Mouse (Mus musculus): Measurements from ENCODE around the gene Gsg1l. TPM values are rescaled to one million over a fixed set of nuclear protein-coding genes. Genes with fewer than 3 reads are reported as not detected.

Gsg1l gene
- polyA plus RNA-seq, 3 experiments from 2014 or later = not detected

DNA sequence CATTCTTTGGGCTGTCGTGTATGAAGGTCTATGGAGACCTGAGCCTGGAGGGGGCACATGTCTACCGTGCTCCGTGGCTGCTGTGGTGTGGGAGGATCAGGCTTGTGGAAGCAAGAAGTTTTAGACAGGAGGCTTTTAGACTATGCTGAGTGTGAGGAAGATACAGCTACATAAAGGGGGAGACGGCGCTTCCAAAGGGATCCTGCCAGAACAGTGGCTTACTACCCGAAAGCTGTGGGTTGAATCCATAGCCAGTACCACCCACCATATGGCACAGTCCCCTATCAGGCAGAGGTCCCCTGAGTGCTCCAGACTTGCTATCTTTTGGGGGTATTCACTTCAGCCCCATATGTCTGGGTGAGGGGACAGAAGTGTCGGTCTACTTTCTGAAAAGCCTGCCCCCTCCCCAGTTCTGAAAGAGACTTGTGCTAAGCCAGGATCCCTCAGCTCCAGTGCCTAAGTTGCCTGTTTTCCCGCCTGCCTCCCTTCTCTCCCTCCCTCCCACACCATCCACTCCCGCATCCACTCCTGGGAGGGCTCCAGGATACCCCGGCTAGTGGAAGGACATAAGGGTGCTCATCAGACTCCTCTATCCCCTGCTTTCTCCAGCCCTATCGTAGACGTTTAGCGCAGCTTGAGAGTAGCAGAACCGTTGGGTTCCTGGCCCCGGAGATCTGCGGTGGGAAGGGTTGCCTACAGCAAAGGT, 1.1 kb downstream of the Gsg1l start:
- ATAC-seq = no peak

DNA sequence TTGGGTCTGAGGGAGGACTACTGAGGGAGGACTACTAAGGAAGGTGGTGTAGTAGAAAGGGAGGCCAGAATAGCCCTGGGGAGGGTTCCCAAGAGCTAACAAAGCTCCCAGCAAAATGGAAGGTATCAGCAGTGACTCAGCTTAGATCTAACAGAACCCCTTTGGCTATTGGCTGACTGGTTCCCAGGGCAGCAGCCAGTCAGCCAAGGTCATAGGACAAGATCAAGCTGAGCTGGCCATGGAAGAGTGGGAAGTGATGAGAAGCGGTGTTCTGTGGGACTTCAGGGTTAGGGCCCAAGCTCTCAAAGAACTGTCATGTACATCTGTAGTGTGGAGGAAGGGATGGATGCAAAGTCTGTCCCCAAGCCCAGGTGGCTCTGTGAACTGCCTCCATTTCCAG, 5.3 kb downstream of the Gsg1l start:
- no peak for ATAC-seq

DNA sequence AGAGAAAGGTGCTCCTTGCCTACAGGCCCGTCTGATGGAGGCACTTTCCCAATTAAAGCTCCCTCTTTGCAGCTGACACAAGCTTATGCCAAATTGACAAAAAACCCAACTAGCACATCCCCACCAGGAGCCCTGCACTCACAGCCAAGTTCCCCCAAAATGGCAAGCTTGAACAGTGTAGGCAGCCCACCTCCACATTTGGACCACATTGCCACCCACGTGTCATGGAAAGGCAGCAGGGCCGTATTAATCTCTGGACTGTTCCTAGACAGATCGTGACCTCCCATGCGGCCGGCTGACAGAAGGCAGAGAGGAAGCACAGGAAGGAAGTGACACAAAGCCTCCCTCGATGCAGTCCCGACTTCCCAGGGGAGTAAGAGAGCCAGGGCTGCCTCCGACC, 7.2 kb downstream of the Gsg1l start:
- no peak for ATAC-seq

DNA sequence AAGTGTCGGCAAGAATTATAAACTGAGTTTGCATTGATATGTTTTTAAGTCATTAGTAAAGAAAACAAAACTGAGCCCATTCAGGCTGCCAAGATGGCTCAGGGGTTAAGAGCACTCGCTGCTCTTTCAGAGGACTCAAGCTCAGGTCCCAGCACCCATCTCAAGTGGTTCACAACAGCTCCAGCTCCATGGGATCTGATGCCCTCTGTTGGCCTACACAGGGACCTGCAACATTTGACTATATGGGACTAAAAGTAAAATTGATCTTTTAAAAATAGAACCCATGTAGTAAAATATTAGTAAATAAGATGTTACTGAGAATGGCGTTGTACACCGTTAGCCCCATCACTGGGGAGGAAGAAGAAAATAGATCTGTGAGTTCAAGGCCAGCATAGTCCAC, 11.9 kb downstream of the Gsg1l start:
- no peak for ATAC-seq

DNA sequence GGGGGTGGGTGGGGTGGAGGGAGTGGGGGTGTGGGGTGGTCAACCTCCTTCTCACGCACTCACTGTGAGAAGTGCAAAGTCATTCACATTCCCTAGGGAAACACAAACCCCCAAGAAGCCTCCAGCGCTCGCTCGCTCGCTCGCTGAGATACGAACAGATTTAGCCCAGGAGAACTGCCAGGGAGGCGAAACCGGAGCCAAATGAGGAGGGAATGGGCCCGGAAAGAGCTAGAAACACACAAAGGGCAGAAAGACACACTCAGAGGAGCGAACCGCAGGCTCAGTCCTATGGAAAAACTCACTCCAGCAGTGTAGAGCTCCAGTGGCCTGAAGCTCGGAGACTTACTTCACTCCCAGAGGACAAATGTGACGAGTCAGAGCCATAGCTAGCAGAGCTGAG, 15.4 kb downstream of the Gsg1l start:
- no peak for ATAC-seq

DNA sequence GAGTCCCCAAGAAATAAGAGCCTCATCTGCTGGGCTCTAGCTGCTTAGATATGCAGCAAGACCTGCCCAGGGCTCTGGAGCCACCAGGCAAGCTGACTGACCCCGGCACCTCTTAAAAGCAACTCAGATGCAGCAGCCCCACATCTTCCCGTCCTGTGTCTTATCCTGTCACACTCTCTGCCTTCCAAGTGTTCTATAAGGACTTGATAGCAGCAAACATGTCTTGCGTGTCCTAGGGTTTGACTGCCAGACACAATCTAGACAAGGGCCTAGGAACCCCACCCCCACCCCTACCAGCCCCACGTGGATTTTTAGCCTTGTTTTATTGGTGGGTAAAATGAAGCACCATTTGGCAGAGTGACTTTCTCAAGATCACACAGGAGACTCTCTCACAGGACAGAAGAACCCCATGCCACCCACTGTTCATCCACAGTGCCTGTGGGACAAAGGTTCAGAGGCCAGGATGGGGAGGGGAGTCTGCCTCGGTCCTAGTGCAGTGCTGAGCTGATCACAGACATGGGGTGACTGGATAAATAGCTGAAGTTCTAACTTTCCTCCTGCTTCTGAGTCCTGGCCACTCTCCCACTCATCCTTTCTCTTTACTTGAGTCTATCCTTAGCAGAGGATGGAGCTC, 16.9 kb downstream of the Gsg1l start:
- no peak for ATAC-seq

DNA sequence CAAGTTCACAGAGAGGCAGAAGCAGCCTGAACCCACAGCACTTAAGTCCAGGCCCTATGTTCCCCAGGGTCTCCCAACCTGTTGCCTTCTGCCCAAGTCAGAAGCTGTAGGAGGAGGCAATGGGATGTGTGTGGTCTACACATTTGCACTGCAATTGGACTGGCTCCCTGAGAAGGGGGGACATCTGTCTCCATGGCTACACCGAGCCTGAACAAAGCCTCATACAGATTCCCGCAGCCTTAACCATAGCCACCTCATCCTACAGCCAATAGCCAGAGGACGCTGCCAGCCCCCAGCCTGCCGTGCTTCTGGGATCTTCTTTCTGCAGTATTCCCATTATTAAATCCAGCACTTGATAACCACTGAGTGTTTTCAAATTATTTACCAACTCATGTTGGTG, 20.0 kb downstream of the Gsg1l start:
- no peak for ATAC-seq

DNA sequence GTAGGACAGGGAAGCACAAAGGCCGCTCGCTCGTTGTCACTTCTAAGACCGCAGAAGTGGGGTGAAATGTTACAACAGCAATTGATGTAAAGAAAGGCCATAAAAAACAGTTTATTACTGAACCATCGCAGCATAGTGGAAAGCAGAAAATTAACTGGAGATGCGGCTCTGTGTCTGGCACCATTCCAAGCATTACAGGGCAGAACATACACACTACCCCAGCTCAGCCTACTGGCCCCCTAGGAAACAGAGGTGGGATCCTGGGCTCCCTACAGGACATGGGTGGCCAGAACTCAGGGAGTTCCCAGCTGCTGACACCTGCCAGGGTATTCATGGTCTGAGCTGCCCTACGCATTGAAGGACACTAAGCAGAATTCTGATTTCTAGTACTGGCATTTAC, 23.3 kb downstream of the Gsg1l start:
- ATAC-seq = no peak

DNA sequence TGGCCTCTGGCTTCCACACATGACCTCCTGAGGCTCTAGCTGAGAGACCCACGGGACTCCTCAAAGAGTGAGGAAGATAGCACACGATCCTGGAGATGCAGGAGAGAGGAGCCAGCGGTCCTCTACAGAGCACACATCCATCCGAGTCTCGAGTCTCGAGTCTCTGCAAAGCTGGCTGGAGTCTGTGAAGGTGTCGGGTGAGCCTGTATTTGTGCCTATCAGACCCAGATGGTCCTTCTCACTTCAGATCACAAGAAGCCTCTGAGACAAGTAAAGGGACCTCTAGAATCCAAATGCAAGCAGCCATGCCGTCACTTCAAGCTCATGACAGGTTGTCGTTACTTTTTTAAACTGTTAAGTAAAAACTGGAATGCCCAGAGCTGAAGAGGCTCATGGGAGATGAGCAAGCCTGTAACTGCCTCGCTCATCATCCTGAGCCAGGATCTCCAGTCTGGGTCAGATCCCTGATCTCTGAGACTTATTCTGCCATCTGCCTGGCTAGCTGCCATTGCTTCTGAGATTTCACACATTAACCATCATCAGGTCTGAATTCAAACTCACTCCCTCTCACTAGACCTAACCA, 24.8 kb downstream of the Gsg1l start:
- ATAC-seq = no peak

DNA sequence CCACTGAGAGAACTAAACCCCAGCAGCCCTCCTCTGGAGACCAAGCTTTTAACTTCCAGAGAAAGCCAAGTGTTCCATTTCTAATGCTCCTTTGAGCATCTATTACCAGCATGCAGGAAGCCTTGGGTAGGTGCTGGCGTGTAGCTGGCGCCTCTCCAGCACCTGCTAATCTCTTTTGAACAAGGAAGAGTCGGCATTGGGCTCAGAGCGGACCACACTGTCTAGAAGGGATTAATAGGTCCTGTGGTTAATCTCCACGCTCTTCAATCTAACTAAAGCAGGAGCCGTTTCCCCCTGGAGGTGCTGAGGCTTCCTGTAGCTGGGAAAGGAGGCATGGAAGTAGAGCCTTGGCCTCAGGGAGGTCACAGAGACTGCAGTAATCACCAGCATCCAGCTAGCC, 27.6 kb downstream of the Gsg1l start:
- ATAC-seq = no peak

DNA sequence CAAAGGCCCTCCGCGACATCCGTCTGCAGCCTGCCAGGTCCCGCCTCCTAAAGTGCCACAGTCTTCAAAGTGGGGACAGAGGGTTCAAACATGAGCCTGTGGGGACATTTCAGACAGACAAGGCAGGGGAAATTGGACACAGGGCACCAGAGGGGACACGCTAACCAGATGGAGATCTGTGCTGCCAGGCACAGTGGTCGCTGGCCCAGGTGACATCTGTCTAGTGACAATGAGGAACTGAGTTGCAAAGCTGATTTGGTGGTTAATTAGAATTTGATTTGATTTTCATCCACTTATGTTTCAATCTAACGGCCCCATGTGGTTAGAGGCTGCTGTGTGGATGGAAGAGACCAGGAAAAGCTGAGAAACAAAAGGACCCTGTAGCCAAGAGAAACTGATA, 28.6 kb downstream of the Gsg1l start:
- ATAC-seq = no peak

DNA sequence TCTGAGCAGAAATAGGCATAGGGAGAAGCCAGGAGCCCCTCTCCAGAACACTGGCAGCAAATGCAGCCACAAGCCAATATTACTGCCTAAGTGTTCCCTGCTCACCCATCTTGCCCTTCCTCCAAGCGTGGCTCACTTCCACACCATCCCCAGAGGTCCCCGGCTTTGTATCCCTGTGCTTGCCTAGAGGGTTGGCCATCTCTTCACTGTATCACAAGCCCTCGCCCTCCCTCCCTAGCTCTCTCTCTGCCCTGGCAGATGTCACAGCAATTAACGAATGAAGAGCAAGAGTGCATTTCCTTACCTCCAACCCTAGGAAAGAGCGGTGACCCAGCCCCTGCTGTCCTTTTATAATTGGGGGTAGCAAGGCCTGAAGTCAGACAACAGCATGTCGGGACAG, 30.3 kb downstream of the Gsg1l start:
- ATAC-seq = no peak

DNA sequence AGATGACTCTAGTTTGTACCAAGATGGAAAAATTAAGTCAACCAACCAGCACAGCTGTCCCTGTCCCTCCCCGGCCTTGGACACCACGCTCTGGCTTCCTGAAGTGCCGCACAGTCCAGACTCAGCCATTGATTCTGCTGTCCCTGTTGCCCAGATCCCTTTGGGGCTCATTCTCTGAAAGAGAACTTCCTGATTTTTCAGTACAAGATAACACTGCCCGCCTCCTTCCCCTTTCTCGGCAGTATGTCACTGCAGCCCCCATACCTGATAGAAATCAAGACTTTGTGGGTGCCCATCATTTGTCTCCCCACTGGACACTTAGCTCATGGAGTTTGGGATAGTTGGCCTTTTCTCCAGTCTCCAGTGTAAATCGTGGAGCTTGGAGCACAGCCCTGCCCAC, 37.1 kb downstream of the Gsg1l start:
- no peak for ATAC-seq

DNA sequence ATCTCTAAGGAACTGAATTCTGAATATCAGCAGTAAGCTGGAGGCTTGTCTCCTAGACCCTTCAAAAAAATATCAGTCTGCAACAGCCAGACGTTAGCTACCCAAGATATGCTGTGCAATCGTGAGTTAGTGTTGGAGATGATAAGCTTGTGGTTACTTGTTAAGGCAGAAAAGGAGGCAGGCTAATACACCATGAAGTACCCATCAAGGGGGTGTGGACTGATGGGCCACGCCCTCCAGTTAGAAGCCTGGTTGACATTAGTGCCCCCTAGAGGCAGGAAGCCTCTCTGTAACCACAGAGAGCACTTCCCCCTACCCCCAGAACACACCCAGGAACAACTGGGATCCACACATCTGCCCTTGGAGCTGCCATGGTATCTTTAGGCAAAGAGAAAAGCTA, 39.9 kb downstream of the Gsg1l start:
- no peak for ATAC-seq

DNA sequence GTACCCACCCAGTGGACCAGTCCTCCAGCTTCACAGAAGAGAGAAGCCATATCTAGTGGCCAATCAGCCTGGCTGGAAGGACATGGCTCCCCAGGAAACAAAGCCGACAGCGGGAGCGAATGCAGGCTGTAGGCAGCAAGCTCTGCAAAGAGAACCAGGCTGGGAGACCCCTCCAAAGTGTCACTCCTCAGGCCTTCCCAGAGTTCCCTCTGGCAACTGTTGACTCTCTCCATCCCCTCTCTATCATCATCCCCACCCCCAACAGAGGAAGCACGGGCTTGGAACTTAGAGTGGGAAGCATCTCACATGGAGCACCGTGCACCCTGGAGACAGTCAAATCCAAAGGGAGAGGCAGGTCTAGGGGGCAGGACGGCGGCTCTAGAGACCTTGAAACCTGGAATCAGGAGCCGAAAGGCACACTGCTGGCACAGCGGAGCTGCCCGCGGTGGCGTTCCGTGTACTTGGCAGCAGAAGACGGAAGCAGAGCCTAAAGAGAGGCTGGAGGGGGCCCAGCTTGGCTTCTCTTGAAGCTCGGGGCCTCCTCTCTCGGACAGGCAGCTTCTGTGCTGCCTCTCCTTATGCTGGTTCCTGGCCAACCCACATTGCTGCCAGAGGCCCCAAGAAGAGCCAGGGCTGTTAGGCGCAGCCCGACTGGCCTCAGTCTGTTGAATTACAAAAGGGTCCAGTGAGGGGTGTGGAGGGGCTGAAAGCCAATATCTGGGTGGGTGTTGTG, 41.3 kb downstream of the Gsg1l start:
- no peak for ATAC-seq

DNA sequence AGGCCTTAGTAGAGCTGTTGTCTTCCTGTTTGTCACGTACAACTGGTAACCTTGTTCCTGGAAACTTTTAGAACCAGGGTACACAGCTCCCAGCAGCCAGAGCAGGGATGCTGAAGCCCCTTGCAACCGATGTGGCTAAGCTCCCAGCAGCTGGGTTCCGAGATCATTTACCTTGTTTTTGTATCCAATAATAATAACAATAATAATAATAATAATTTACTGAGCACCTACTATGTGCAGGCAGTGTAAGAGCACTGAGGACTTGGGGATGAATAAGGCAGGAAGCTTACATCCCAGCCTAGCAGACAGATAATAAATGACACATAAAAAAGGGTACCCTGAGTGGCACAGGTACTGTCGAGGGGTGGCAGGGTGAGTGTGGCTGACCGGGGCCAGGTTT, 42.4 kb downstream of the Gsg1l start:
- ATAC-seq = no peak

DNA sequence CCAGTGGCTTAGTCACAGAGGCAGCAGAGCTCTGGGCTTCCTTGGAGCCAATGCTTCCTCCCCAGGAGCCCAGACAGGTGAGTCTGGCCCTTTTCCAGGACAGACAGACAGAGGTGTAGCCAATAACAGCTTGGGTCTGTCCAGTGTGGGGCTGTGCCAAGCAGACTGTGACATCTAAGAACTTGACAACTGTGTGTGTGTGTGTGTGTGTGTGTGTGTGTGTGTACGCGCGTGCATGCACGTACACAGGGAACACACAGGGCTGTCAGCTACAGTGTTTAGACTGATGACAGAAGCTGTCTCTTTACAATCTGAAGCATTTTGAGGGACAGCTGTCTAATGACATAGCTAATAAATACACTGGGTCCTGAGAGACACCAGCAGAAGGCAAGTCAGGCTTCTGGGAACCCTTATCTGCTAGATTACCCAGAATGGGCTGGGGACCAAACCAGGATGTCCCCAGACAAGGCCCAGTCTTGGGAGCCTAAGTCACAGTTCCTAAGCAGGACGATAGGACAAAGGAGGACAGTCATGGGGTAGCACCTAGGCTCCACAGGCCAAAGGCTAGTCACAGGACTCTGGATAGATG, 42.9 kb downstream of the Gsg1l start:
- no peak for ATAC-seq

DNA sequence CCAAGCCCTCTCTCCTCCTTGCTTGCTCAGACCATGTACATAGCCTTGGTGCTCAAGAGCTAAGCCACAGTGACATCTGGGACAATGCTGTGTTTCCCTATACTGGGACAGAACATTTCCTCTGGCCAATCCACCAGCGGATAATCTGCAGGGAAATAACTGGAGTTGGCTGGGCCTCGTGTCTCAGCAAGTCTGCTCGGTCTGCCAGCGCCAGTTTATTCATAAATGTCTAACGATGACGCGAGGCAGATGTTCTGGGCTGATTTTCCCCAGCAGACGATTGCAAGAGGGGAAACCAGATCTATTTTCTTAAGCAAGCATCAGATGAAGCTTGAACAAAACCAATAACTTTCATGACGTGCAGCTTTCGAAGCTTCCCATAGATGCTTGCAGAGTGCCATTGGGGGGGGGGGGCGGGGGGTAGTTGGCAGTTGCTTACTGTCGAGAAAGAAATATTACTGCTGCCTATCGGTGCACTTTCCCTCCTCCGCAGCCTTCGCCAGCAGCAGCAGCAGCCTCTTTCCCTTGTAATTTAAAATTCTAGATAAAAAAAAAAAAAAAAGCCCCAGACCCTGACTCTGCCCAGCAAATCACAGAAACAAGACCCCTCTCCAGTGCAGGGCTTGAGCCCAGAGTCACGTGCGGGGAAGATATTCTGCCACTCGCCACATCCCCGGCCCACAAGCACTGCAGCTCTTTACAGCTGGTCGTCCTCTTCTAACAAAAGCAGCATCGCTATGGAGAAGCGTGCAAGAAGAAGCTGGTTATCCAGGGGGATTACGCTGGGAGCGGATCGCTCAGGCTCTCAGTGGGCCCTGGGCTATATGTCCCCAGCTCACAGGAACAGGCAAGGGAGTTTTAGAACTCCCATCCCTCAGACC, 43.6 kb downstream of the Gsg1l start:
- ATAC-seq = no peak

DNA sequence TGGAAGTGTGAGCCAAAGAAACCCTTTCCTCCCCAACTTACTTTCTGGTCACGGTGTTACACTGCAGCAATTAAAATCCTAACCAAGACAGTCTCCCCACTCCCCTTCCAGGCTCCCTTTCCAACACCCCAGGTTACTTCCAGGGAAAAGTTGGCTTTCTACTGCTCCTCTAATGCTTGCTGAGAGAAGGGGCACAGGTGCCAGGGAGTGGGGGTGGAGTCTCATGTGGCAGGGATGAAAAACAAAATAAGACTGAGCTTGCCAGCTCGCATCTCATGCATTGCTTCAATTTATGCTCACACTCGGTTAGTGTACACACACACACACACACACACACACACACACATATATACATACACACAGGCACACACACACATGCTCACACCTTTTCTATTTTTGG, 46.9 kb downstream of the Gsg1l start:
- ATAC-seq = no peak

DNA sequence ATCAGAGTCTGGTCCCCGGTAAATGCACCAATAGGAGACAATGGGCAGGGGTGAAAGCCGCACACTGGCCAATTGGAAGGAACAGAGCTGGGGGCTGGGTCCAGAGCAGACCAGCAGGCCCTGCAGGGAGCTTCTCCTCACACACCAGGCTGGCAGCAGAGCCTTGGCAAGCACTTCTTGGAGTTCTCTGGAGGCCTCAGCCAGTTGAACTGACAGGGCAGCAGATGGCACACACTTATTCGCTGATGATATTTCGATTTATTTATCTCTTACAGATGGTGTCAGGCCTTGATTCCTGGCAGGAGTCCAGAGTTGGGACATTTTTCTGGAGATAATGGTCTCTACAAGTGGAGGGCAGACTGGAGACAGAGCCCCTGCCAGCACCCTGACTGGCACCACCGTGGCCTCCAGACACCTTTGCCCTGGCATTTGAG, 49.4 kb downstream of the Gsg1l start:
- ATAC-seq = no peak

DNA sequence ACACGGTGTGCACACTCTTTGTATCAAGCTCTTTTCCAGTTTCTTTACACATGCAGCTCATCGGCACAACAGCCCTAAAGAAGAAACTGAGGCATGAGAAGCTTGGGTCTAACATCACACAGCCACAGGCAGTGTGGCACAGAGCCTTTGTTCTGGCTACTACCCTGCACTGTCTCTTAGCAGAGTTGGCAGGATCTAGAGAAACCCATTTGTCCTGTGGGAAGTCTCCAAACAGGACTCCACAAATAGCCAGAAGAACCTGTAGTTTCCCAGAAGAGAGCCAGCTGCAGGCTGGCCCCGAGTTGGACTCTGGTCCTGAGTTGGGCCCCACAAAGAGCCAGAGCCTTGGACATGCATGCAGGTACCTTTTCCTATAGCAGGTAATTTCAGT, 49.9 kb downstream of the Gsg1l start:
- no peak for ATAC-seq

Data from inflammation-experienced regulatory T-cells, adult 6 months (primary cell).